Mouse (Mus musculus) gastrocnemius, adult 18-20 months (tissue): ENCODE results near the gene Dnmbp. TPM values are rescaled to one million over a fixed set of nuclear protein-coding genes. Genes with fewer than 3 reads are reported as not detected.

Experiments
- DNase-seq: peaks from one replicate; pipeline ENCODE4 v3.0.0; 2021; ENCODE audit warnings: low spot score
- total RNA-seq, 2 experiments: library from RNA; stranded (reverse); gene quantifications; 2 replicates each; pipeline ENCODE4 v1.2.3; 2021

Gene Dnmbp
- total RNA-seq, 2 experiments from 2014 or later = 12.0 TPM

DNA sequence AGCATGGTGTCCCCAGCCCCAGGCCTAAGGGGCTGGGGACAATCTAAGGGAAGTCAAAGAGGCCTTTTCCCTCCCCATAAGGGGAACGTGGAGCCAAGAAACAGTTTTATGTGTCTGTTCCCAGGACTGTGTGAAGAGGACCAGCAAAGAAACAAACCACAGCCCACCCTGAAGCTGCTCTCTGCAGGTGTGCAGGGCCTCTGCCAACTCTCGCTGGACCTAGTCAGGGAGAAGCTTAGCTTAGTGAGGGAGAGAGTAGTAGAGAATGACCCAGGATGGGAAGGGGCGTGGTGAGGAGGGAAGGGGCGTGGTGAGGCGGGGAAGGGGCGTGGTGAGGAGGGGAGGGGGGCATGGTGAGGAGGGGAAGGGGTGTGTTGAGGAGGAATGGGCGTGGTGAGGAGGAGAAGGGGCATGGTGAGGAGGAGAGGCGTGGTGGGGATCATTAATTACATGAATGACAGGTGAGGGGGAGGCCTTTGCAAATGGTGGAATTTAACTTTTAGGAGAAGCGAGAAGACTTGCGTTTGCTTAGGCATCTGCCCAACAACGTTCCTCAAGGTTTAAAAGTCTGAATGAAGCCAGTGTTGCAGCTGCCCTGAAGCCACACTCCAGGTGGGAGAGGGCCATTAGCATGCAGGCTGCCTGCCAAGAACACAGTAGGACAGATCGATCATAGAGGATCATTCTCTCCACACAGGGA lies 9.3 kb upstream of the Dnmbp start:
- no peak for DNase-seq

DNA sequence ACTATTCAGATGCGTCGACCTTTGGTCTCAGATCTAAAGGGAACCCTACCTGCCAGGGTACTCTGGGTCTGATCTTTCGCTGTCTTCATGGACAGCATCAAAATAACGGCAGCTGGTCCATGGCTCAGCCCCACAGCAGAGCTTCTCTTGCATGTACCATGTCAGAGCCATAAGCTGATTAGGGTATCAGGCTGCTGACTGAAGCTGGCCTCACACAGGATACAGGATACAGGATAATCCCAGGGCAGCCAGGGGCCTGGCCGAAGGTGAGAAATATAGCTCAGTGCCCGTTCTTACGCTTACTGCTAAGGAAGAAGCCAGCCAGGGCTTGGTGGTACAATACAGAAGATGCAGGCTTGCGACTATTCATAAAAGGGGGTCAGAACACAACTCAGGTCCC lies 4.6 kb upstream of the Dnmbp start:
- DNase-seq = no peak

DNA sequence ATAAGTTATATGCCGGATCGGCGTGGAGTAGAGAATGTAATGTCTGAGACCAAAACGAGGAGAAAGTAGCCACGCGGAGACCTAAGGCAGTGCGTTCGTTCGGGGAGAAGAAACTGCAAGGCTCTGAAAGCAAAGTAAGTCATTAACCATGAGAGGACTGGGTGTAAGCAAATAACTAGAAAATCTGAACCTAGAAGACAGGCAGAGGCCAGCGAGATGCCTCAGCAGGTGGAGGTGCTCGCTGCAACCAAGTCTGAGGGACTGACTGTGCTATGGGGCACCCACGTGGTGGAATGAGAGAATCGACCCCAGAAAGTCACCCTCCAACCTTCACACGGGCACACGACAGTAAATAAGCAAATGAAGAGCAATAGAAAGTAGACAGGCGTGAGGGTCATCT lies 3.1 kb upstream of the Dnmbp start:
- no peak for DNase-seq

DNA sequence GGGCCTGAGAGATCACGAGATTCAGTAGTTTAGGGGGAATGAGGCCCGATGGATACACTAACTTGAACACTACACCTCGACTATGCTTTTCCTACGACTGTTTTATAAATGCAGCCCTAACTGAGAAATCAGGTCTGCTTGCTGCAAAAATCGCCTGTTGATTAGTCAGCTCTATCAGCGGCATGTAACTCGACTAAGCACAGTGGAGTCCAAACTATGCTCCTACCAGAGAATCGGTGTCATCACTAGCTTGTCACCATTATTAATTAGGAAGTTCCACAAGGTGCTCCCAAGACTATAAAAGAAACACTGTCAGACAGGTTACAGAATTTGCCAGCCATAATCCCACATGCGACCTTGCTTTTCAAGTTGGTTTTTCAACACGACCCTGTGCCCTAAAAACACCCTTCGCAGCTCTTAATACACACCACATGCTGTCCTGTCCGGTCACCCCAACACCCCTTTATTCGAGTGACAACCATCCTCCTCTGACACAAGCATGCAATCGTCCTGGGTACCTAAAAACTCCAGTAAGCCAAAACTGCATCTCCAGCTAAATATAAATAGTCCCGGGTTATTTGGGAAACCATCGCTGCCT lies 721 bp downstream of the Dnmbp start:
- no peak for DNase-seq

DNA sequence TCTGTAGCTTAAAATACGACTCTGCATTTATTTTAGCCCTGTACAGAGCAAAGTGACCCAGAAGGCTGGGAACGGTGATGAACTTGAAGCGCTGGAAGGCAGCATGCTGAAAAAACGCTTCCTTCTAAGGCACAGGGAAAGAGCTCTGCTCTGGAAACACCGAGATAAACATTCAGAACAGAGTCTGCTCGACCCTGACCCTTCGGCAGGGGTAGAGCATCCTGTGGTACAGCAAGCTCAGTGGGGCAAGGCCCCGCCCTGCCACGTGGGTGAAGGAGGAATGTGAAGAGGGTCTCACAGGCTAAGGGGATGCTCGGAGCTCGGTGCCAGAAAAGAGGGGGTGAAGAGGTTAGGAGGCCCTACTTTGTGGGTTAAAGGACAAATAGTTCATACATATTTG lies 1.6 kb downstream of the Dnmbp start:
- no peak for DNase-seq

DNA sequence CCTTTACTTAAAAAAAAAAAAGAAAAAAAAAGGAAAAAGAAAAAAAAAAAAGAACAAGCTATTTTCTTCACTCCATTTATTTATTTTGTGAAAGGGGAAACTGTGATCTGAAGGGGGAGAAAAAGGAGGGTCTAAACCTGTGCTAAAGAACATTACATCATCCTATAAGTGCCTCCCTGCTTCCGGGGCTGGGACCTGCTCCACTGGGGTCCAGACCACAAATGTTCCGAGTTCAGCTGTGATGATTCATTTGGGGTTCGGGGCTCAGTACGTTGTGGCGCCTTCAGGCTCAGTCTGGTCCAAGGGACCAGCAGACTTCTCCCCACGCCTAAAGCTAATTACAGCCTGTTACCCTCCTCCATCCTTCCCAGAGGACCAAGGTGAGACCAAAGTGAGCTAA lies 9.1 kb downstream of the Dnmbp start:
- no peak for DNase-seq

DNA sequence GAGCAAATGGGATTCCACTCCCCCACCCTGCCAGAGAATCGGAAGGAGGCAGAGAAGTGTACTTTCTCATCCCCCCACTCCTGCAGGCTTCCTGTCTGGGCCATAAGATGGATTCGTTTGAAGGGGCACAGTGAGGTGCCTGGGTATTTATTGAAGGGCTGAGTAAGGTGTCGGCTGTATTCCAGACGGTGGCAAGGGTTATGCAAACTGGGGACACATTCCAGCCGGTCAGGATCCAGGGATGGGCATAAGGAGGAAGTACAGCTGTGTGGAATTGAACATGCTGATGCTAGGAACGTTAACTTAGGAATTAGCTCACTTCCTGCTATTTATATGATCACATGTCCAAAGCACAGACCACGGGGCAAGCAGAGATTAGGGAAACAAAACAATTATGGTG lies 9.6 kb downstream of the Dnmbp start:
- no peak for DNase-seq

DNA sequence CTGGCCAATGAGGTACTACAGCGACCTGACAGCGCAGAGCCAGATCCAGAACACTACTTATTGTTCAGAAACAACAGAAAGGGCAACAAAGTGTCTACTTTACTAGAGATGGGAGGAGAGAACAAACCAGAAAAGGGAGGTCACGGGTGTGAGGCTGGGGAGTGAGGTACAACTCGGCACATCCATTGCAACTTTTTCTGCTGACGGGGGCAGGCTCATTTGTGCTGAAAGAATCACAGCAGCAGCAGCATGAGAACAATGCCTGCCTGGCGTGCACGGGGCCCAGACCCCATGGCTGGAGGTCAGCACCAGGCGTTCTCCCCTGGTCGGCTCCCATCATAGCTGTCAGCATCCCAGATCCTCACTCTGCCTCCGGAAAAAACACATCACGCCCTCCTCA lies 10.1 kb downstream of the Dnmbp start:
- DNase-seq = no peak

DNA sequence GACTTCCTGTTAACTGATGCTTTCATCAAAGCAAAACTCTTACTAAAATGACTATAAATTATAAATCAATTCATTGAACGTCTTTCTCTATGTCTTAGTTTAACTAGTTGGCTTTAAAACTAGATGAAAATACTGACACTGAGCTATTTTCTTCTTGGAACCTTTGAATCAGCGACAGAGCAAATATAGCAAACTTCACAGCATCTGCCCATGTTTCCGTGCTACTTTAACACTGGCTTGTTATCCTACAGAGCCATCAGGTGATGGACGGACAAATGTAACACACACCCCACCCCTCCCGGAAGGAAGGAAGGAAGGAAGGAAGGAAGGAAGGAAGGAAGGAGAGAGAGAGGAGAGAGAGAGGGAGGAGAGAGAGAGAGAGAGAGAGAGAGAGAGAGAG lies 12.0 kb downstream of the Dnmbp start:
- DNase-seq = no peak

DNA sequence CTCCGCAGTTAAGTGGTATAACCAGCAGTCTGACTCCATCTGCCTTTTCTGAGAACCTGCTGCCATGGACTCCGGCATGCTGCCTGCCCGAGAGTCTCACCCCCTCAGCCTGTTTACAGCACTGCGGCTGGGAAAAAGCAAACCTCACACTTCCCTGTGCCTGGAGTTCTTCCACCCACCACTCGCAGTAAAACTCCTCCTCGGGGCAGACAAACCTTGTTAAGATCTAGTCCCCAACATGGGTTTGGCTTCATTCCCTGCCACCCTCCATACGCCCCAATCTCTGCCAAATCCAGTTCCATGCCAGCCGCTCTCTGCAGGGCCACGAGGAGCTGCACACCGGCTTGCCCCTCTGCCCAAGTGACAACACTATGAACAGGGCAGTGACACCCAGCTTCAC lies 12.9 kb downstream of the Dnmbp start:
- DNase-seq = no peak

DNA sequence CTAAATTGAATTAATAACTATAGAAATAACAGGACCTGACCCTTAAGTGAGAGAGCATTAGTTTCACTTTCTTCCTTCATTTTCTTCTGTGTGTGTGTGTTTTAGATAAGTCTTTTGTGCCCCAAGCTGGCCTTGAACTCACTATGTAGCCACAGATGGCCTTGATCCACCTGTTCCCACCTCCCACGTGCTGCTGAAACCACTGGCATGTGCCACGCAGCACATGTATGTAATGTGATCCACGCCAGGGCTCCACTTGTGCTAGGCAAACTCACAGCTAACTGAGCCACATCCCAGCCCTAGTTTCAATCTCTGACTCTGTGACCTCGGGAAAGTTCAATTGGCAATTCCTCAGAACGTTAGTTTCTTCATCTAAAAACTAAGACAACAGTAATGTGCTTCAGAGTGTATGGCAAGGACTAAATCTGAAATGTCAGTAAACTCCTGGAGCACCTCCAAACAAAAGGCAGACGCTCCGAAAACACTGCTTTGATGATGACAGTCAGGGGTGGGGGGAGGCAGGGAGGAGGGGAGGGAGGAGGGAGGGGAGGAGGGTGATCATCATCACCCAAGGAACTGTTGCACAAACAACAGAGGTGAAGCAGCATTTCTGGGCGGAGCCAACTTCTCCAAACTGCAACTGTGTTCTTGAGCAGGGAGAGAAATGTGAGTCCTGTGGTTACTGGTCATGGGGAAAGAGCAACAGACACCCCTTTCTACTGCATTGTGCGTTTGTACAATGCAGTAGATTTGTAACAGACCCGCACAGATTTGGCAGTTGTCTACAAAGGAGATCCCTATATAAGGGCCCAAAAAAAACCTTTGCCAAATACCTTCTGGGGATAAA lies 13.6 kb downstream of the Dnmbp start:
- DNase-seq = no peak

DNA sequence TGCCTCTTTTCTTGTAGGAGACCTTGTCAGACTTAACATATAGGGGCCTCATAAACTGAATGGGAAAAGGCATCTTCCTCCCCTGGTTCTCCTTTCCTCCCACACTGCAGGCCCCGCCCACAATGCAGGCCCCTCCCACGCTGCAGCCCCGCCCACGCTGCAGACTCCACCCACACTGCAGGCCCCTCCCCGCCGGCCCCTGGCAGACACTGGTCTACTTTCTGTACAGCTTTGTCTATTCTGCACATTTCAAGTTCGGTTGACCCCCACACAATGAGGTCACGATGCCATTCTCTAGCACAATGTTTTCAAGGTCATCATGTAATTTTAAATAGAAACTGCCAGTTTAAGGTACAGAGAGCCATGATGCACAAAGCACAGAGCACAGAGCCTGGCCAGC lies 15.6 kb downstream of the Dnmbp start:
- no peak for DNase-seq

DNA sequence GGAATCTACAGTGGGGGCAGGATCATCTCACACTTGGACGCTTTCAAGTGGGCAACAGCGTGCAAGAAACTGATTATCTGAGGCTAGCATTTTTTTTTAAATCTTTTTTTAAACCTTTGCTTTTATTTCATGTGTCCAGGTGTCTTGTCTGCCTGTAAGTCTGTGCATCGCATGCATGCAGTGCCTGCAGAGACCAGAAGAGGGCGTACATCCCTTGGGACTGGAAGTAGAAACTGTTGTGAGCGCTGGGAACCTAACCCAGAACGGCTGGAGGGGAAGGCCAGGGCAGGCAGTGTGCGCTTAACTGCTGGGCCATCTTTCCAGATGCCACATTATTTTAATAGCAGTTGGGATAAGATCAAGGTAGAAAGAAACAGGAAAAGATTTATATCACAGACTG lies 17.0 kb downstream of the Dnmbp start:
- DNase-seq = no peak

DNA sequence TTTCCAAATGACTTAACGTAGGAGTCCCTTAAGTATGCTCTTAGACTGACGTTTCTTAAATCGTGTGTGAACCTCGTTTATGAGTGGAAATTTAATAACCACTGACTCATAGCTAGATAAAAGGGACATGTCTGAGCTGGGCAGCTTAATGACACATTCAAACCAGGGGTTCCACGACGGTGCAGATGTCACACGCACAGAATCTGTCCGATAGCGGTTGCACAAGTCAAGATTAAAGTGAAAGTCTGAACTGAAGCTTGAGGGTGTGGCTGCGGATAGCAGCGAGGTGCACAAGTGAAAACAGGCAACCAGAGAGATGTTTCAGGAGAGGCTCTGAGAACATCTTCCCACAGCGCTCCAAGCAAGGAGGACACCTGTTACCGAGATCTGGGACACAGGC lies 18.6 kb downstream of the Dnmbp start:
- no peak for DNase-seq

DNA sequence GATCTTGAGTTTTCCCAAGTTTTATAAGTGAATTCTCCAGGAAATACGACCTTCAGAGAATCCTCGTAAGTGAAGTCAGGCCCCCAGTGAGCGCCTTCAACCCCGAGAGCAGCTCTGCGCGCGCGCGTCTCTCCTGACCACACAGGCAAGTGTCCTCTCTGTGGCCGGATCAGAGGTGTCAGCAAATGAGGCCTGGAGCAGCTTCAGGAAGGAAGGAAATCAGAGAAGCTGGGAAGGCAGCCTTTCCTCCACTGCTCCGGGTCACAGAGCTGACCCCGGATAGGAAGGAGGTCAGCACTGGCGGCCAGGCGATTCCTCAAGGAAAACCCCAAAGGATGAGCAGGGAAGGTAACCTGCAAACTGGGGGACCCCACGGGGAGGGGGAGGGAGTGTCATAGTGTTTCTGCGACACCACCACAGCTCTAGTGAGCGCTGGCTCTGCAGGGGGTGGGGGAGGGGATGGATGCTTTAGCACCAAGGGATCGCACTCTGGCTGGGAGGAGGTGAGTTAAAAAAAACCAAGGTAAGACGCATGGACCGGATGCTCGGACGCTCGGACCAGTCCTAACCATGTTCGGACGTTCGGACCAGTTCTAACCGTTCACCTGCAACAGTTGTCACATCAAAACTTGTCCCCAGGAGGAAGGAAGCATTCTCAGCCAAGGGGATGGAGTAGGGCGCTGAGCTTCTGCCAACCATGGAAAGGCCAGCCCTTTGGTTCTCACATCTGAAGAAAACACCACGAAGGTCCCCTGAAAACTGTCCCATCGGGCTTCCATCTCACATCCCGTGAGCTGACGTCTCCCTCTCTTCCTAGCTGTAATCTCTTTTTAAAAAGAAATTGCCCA lies 19.3 kb downstream of the Dnmbp start:
- DNase-seq = no peak

DNA sequence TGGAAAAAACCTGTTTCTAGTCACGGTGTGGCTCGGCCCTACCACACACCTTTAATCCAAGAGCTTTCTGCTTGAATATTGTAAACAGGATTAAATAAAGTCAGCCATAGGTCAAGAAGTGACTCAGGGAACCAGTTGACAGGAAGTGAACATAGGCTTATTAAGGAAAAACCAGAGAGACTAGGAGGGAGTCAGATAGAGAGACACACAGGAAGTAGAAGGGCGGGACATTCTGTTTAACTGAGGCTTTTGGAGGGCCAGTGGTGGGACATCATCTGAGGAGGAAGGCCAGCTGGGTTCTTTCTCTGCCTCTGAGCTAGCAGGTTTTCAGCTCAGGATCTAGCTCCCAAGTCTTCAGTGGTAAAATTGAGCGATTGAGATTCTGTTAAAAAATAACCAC lies 20.1 kb downstream of the Dnmbp start:
- no peak for DNase-seq

DNA sequence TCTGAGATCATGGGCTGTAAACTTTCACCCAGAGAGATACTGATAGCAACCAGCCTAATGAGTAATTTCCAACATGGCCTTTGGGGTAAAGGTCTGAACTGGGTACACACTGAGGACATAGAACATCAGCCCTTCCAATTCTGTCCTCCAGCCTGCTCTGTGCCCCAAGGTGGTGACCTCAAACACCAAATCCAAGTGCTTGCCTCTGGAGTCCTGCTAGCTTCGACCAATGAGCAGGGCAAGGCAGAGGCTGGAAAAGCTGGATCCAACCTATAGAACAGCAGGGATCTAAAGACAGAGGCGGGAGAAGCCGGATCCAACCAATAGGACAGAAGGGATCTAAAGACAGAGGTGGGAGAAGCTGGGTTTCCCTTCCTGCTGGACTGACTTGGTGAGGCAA lies 21.2 kb downstream of the Dnmbp start:
- no peak for DNase-seq

DNA sequence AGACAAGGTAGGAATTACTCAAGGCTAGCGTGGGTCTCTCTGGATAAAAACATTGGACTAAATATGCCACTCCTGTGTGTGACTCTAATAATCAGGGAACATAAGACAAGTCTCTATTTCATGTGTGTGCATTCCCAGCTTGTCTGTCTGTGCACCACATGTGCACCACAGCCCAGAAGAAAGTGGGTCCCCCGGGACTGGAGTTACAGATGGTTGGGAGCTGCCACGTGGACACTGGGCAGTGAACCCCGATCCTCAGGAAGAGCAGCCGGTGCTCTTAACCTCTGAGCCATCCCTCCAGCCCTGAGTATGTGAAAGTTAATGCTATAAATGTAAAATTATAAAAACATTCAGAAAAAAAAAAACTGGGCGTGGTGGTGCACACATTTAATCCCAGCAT lies 22.2 kb downstream of the Dnmbp start:
- DNase-seq = no peak

DNA sequence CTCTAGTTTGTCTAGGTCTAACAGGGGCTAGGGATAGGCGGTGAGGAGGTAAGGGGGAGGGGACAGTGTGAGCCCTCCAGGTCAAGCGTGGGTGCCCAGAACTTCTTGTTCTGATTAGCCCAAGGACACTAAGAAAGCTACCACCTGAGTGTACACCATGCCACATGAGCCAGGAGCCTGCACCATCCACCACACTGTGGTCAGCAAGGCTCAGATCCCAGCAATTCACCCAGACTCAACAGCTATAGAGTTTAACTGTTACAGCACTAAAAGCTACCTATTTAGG lies 22.6 kb downstream of the Dnmbp start:
- no peak for DNase-seq

DNA sequence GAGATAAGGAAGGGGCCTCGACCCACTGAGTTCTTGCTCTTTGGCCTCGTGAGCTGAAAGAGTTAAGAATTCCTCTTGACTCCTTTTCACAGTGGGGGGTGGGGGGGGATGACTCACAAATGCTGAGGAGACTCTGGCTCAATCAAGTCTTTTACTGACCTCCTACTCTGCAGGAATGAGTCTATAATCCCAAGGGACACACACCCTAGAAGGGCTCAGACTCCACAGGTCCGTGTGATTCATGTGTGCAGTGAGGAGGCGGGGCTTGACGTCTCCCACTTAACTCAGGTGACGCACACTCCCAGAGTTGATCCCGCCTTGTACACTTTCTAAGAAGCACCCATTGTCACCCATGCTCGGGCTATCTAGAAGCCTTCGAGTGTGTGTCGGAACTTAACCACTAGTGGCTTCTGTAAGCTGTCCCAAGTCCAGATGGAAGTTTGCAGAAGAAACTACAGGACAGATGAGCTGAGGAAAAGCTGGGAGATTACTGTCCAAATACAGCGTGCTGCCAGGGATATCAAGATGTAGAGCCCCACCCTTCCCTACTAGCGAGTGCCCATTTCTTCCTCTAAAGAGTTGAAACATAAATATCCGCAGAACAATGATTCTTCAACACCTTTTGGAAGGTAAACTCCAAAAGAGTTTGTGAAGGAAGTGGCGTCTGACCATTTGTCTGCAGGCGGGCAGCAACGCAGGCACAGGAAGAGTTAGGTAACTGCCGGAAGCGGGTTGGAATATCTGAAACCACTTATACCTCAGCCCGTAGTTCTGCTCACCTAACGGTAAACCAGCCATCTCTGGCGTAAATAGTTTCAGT lies 23.2 kb downstream of the Dnmbp start:
- no peak for DNase-seq

DNA sequence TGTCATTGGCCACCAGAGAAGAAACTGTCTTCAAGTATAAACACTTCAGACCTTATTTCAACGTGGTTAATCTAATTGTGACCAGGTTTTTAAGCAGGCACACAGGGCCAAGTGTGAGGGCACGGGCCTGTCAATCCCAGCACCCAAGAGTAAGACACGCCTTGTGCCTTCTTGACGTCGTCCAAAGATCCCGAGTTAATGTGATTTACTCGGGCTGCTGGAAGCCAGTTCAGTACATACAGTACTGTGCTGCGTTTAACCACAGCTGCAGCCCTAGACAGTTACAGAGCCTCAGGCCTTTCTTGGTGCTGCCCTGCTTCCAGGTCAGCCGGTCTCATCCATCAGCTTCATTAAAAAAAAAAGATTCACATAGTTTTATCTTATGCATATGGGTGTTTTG lies 24.6 kb downstream of the Dnmbp start:
- DNase-seq = no peak
